Mouse (Mus musculus): Measurements from ENCODE around the gene Bcl11b. TPM values are rescaled to one million over a fixed set of nuclear protein-coding genes. Genes with fewer than 3 reads are reported as not detected.

Bcl11b gene
- total RNA-seq, 2 experiments from 2014 or later, result 54.4 to 71.5 TPM

DNA sequence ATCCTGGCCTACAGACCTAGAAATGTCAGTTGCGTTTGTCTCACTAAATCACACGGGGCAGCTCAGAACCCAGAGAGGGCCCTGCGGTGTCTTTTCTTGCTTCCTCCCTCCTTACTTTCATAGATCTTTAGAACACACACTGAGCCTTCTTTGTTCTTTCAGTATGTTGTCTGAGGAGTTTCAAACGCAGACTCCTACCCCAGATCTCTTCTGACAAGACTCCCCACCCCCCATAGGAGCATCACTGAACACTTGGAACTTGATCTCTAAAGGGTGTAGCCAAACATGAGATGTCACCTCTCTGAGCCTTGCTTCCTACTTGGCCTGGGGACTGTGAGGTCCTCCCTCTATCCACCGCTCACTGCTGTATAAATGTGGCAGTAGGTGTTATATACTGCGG lies 82.2 kb downstream of the Bcl11b start:
- intact Hi-C loops (cut with DNase I), result no loop called here
- DNase-seq (ENCODE audit: low spot score in 2 of 2), result no peak

DNA sequence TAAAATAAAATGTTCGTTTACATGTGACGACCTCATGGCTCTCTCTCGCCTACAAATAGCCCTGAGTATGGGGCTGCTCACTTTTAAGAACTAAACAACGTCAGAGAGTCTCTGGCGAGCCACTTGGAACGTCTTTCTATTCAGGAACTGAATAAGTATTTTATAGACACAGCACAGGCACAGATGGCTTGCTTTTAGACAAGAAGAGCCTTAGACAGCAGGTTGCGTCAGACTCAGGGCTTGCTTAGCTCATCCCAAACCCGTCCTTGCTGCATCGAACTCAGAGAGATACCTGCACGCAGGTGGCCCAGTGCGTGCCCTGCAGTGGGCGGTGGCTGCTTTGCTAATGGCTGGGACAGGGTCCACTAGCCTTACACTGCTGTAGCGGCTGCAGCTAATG lies 82.7 kb downstream of the Bcl11b start:
- peak in 1 of 2 experiments; percentile 67 for DNase-seq (ENCODE audit: low spot score in 2 of 2)

DNA sequence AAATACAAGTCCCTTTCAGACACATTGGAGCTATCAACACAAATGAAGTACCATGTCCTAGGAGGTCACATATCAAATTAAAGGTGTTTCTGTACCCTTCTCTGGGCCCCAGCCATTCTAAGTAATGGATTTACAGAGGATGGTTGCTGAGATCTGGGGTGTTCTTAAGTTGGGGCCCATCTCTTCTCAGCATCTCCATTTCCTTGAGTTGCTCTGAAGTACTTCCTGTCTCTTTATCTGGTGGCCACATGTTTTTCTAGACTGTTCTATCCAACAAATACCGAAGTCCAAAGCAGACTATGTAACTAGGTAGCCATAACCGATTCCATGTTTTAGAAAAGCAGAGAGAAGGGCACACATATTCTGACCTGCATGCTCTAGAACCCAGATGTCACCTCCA lies 83.3 kb downstream of the Bcl11b start:
- no peak for DNase-seq (ENCODE audit: low spot score in 2 of 2)
- intact Hi-C loops (cut with DNase I), result no loop called here

More for the DNA sequence above, 82.7 kb downstream of the Bcl11b start:
- intact Hi-C loops (cut with DNase I), result no loop called here

DNA sequence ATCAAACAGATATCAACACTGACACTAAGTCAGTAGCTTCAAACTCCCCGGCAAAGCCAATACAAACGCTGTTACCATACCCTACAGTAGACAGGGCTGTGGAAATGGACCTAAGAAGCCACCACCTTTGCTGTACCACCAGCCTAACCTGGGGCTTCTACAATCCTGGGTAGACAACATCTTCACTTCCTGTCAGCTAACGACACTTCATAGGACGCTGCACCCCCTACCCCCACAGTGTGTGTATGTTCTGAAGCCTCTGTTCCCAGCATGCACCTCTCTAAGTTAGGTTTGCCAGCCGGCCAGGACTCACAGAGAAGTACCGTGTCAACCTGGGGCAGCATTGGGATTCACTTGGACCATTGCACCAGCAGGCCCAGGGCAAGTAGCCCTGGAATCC lies 84.6 kb downstream of the Bcl11b start:
- intact Hi-C loops (cut with DNase I), result no loop called here
- no peak for DNase-seq (ENCODE audit: low spot score in 2 of 2)

DNA sequence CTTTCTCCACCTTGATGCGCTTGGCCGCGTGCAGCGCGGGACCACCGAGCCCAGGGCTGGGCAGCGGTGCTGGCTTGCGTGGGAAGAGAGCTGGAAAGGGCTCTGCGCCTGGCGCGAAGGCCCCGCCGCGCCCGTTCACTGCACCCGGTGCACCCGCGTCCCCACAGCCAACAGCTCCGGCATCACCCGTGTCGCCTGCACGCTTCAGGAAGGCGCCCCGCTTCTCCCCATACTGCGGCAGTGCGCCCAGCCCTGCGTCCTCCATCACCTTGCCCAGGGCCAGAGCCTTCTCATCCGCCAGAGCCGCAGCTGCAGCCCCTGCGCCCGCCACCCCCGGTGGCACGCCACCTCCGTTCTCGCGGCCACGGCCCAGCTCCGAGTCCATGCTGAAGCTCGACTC lies 87.4 kb downstream of the Bcl11b start:
- DNase-seq (ENCODE audit: low spot score in 2 of 2), result no peak
- intact Hi-C loops (cut with DNase I), result no loop called here

DNA sequence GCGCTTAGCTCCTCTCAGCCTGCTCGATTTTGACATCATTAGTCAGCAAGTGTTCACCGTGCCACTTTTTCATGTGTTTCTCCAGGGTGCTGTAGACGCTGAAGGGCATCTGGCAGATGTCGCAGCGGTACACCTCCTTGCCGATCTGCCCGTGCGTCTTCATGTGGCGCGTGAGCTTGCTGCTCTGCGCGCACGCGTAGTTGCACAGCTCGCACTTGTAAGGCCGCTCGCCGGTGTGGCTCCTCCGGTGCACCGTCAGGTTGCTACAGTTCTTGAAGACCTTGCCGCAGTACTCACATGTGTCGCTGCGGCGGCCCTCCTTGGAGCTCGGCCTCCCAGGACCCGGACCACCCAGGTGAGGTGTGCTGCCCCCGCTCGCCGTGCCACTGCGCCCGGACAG lies 88.0 kb downstream of the Bcl11b start:
- intact Hi-C loops (cut with DNase I), result no loop called here
- DNase-seq (ENCODE audit: low spot score in 2 of 2), result no peak

DNA sequence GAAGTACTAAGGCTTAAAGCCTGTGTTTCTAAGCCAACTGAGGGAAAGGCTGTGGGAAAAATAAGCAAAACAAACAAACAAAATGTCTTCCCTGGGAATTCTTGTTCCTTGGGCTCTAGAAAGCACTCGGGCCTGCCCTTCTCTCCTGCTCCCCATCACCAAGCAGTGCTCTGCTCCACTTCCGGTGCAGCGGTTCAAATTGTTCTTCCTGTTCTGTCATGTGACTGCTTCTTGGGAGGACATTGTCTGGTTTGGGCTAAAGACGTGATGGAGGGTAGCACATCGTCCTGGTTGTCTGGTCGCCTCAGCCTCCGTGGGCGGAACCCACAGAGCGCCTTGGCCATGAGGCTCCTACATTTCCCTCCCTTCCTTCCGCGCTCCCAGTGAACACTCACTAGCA lies 94.6 kb downstream of the Bcl11b start:
- intact Hi-C loops (cut with DNase I), result no loop called here
- no peak for DNase-seq (ENCODE audit: low spot score in 2 of 2)

DNA sequence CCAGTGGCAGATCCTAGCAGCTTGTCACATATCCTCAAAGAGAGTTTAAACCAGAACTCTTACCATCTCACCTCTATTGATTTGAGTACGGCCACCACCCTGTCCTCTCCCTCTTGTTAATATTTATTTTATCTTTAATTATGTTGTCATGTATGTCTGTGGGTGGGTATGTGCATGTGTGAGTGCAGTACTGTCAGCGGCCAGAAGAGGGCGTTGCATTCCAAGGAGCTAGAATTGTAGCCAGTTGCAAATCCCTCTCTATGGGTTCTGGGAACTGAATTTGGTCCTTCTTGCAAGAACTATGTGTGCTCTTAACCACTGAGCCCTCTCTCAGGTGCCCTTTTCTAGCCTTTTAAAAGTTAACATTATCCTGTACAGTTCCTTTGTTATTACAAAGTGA lies 98.1 kb downstream of the Bcl11b start:
- intact Hi-C loops (cut with DNase I), result no loop called here
- DNase-seq (ENCODE audit: low spot score in 2 of 2), result no peak

DNA sequence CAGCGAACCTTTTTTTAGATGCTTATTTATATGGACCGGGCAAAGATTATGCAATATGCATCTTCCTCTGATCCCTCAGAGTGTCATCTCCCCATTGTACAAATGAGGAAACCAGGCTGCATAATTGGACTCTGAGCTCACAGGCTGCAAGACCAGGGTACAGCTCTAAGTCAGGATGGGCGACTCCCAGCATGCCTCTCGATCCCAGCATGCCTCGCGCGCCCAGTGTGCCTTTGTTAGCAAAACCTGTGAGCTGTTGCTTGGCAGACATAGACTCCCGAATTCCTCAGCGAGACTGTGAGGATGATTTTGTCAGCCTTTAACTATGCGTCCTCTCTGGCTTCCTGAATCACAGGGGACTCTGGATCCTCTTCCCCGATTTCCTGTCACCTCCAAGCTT lies 98.9 kb downstream of the Bcl11b start:
- peak in 1 of 2 experiments; percentile 59 for DNase-seq (ENCODE audit: low spot score in 2 of 2)
- intact Hi-C loops (cut with DNase I), result no loop called here

DNA sequence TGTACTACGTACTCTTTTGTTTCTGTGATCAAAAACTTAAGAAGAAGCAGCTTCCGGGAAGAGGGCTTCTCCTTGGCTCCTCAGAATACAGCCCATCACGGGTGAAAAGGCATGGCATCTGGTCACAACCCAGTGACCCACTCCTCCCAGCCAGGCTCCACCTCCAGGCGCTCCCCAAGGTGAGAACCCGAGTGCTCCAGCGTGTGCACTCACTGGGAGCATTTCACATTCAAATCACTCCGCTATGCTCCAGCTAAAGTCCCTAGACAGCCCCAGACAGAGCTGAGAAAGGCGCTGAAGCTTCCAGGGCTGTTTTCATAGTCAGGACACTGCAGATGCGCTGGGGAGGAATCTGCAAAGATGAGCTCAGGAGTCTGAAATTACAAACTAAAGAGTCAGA lies 99.5 kb downstream of the Bcl11b start:
- intact Hi-C loops (cut with DNase I), result no loop called here
- DNase-seq (ENCODE audit: low spot score in 2 of 2), result peak in 1 of 2 experiments; percentile 45

DNA sequence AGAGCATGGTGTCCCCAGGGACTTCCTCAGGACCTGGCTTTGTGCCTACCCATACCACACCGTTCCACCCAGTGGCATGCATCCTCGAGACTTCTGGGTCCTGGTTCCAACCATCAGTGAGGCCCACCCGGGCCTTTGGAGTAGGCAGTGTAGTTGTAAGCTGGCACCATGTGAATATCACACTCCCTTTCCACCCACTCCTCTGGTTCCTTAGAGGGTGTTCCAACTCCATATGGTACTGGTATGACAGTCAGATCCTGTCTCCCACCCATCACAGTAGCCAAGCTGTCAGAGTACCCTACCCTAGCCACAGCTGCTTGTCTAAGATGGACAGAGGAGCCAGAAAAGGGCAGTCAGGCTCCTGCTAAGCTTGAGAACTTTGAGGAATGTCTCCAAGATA lies 112.0 kb downstream of the Bcl11b start:
- intact Hi-C loops (cut with DNase I), result no loop called here
- DNase-seq (ENCODE audit: low spot score in 2 of 2), result peak in 1 of 2 experiments; percentile 70

DNA sequence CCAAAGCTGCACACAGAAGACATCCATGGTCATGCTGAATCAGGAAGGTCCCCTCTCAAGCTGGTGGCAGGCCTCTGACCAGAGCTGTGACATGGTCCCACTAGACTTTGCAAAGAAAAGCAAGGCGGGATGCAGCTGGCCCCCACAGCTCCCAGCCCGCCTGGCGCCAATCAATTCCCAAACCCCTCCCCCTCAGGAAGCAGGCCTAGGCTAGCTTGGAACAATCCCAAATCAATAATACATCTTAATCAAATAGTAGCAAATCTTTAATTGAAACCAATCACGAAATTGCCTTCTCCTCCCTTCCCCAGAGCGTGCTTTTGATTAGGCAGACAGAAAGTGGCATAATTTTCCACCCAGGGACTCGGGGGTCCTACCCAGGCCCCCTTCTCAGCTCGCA lies 113.1 kb downstream of the Bcl11b start:
- DNase-seq (ENCODE audit: low spot score in 2 of 2), result no peak
- intact Hi-C loops (cut with DNase I), result no loop called here

DNA sequence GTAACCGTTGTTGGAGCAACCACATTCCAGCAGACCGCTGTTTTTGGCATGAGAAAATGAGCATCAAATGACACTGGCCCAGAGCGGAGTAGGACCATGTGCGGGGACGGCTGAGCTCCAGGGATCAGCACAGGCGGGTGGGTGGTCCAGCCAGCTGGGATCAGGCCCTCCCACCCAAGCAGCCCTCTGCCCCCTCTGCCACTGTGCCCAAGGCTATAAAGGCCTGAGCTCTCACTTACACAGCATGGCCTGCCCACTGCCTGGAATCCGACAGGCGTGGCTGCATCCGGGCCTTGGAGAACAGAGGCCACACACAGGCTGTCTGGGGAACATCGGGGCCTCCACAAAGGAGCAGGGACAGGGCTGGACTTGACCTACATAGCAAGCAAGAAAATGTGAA lies 113.6 kb downstream of the Bcl11b start:
- intact Hi-C loops (cut with DNase I), result no loop called here
- no peak for DNase-seq (ENCODE audit: low spot score in 2 of 2)

DNA sequence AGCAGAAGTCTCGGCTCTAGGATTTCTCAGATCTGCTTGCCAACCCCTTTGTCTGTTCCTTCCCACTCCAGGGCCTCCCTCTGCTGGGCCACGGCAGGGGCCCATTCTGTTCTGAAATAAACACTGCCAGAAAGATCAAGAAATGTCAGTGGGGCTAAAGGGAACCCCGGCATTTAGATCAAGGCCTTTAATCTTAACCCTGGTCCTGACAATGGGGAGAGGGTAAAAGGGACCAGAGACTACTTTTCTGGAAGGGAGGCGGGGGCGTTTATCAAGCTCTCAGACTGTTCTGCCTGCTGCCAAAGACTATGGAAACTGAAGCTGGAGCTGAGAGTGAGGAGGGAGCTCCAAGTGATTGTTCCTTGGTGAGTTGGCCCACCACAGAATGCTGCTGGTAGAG lies 114.8 kb downstream of the Bcl11b start:
- peak in 1 of 2 experiments; percentile 37 for DNase-seq (ENCODE audit: low spot score in 2 of 2)
- intact Hi-C loops (cut with DNase I), result no loop called here

DNA sequence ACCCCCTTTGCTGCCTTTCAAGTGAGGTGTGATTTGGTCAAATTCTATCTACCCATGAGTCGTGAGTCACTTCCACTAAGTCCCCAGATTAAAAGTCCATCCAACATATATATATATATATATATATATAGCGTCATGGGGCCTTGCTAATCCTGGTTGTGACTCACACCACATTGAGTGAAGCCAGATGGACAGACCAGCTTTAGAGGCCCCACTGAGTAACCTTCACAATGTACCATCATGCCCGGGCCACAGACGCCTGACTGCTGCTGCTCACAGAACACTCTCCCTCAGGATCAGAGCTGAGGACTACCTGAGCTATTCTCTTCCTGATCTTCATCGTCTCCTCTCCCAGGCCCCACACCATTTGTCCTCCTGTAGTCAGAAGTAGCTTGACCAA lies 115.4 kb downstream of the Bcl11b start:
- intact Hi-C loops (cut with DNase I), result no loop called here
- no peak for DNase-seq (ENCODE audit: low spot score in 2 of 2)

DNA sequence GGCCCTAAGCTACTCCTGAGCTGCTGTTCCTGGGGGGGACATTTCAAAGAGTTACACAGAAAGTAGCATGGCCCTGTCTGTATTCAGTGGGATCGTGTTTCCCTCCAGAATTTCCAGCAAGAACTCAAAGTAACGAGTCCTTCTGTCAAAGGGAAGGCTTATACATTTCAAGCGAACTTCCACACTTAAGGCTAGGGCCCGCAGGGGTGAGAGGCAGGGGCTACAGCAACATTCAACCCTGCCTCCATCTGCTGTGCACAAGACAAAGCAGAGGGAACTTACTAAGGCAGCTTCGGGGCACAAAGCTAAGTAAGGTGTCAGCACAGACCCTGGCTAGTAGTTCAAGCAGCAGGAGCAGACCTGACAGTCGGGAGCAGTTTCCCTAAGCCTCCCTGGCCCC lies 115.8 kb downstream of the Bcl11b start:
- DNase-seq (ENCODE audit: low spot score in 2 of 2), result no peak
- intact Hi-C loops (cut with DNase I), result no loop called here

DNA sequence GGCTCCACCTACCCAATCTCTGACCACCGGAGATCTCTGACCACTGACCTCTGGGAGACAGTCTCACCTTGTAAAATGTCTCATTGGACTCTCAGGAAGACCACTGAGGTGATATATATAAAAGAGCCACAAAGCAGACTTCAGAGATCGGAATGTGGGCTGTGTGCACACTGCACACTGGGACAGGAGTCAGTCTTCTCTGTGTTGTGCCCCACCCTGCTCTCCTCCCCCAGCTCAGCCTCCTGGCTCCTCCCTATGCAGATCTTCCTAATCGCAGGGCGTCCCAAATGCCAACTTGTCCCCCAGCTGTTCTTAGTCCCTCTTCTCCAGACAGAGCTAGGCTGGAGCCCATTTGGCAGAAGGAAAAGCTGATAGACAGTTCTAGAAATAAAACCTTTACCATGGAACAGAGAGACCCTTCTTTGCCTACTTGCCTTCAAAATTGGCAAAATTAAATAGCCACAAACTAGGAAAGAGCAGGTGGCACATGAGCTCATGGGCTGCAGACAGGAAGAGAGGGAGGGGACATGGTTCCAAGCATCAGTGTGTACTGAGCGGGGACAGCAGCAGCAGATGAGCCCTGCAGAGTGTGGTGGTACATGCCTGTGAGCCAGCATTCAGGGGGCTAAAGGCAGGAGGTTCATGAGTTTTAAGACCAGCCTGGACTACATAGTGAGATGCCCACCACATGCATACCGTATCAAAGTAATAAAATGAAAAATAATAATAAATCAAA lies 118.9 kb downstream of the Bcl11b start:
- intact Hi-C loops (cut with DNase I), result no loop called here
- no peak for DNase-seq (ENCODE audit: low spot score in 2 of 2)

DNA sequence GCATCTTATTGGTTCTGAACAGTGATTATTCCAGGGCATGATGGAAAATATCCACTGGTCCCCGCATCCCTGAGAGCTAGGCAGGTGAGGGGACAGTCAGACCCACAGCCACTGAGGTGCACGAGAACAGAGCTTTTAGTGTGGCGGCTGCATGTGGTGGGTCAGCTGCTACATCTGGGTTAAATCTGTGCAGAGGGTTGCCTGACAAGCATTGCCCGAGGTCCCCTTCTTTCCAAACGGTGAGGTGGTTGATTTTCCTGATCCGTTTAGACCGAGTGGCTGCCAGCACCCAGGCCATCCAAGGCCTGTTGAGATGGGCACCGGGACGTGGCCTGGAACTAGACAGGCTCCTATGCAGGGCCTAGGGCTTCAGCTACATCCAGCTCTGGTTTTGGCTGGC lies 121.7 kb downstream of the Bcl11b start:
- no peak for DNase-seq (ENCODE audit: low spot score in 2 of 2)
- intact Hi-C loops (cut with DNase I), result no loop called here

DNA sequence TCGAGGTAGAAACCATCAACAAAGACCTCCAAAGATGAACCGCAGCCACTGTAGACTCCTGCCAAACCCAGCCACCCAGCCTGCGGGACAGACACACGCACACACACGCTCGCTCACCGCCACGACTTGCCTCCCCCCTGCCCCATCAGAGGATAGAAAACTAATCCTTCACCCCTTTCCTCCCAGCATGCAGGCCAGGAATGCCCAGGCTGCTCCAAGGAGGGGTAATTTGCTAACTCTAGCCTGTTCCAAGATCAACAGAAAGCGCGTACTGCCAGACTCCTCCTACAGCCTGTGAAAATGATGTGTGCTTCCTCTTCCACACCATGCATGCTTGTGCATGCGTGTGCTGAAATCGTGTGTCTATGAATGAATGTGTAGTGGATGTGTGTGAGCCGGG lies 122.7 kb downstream of the Bcl11b start:
- DNase-seq (ENCODE audit: low spot score in 2 of 2), result no peak
- intact Hi-C loops (cut with DNase I), result no loop called here

DNA sequence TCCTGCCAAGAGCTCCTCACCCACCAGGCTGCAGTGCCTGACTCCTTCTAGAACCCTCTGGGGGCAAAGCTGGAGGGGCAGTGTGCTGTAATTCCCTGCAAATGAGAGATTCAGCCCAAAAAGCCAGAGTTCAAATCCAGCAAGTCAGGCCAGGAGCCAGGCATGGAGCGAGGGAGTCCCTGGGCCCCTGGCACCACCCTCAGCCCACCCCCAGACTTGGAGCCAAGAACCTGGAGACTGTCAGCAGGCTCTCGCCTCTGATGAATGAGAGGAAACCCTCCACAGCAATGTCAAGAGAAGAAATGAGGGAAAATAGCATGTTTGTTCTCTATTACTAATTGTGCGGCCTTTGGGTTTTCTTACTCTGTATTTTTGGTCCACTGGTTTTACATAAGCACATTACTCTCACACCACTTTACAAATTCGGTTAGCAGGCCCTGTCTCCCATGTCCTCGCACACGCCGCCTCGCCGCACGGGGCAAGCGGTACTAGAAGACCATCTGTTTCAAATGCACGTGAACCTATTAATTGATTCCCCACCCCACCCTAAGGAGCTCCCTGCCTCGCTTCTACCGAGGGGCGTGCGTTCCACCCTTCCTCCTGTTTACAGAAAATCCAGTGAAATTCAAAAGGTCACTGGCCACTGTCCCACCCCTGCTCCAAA lies 124.2 kb downstream of the Bcl11b start:
- DNase-seq (ENCODE audit: low spot score in 2 of 2), result no peak
- intact Hi-C loops (cut with DNase I), result no loop called here

DNA sequence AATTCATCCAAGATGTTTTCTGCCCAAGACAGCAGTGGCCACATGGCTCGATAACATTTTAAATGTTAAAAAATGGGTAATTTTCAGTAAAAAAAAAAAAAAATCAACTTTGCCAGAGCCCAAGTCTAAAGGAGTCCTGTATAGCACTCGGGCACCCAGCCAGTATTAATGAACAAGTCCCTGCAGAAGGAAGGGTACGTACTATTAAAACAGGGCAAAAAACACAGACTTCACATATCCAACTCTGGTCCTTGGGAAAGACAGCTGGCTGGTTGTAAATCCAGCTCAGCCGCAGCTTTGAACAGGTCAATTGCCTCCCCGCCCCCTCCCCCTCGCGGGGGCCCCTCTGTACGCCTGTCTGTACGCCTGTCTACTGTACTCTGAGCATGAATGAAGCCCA lies 127.2 kb downstream of the Bcl11b start:
- DNase-seq (ENCODE audit: low spot score in 2 of 2), result no peak
- intact Hi-C loops (cut with DNase I), result no loop called here

Measured in left cerebral cortex, postnatal 25 days (tissue).